ENCODE assay signal across 8 mouse cellular contexts in genomic region chr17:24538950-24539349, GRCm38 (mm10). TPM values are rescaled to one million over a fixed set of nuclear protein-coding genes. Genes with fewer than 3 reads are reported as not detected.
DNase-seq lines count a peak whose midpoint lies in the region; ATAC-seq and TF ChIP-seq lines count a peak whose summit lies in the region.

No protein-coding gene starts in this region.

- H3K27ac ChIP-seq in ES-E14 (ENCODE audit: insufficient read depth, low read depth, low read length, poor library complexity, severe bottlenecking), result no peak overlapping the region
- H3K27ac ChIP-seq in embryonic facial prominence, embryonic 10.5 days (replicated peaks), result no peak overlapping the region
- H3K27ac ChIP-seq in lung, postnatal 0 days (ENCODE audit: low read length), result no peak overlapping the region

- no peak for TF ChIP-seq EP300 in lung, postnatal 0 days (IDR thresholded peaks at IDR 0.05)

- H3K4me1 ChIP-seq in ES-E14 (ENCODE audit: control insufficient read depth in 2 of 2, insufficient read depth in 2 of 2, low read length in 2 of 2, poor library complexity in 1 of 2), result no peaks in the 10 kb centered on the region
- H3K4me1 ChIP-seq in embryonic facial prominence, embryonic 10.5 days, result peaks cover 9% of the 10 kb centered on the region
- no peaks in the 10 kb centered on the region for H3K4me1 ChIP-seq in lung, postnatal 0 days (ENCODE audit: insufficient read depth, low read depth, low read length)

- peak; percentile 70 for TF ChIP-seq CTCF in lung, postnatal 0 days (IDR thresholded peaks at IDR 0.05)

- in situ Hi-C loops in ES-E14 (cut with MboI; ENCODE audit: low sequenced_read_pairs in 2 of 2, unreplicated experiment in 2 of 2), result no loop called here

- H3K9ac ChIP-seq in ES-E14 (ENCODE audit: insufficient read depth, low read depth, low read length, poor library complexity, severe bottlenecking), result no peak overlapping the region
- H3K9ac ChIP-seq in lung, postnatal 0 days (replicated peaks; ENCODE audit: low read depth), result no peak overlapping the region

- no peaks in the 10 kb centered on the region for H3K9me3 ChIP-seq in ES-E14 (ENCODE audit: control insufficient read depth, insufficient read depth, low read depth, low read length)
- no peaks in the 10 kb centered on the region for H3K9me3 ChIP-seq in embryonic facial prominence, embryonic 10.5 days
- H3K9me3 ChIP-seq in lung, postnatal 0 days (ENCODE audit: low read length), result no peaks in the 10 kb centered on the region

- 72% methylated on average over 8 of the region's 8 CpGs for WGBS in embryonic facial prominence, embryonic 10.5 days
- WGBS in lung, postnatal 0 days, result 61% methylated on average over 8 of the region's 8 CpGs

- no peak overlapping the region for H3K4me2 ChIP-seq in lung, postnatal 0 days (replicated peaks; ENCODE audit: low read depth, low read length)

- DNase-seq in adrenal gland, postnatal 10 days, result peak; percentile 70
- DNase-seq in adrenal gland, adult 2 months, result no peak
- DNase-seq in kidney, adult 9 months, result peak; percentile 60
- DNase-seq in kidney, adult 11 months, result no peak
- peak; percentile 62 for DNase-seq in ES-E14 (ENCODE audit: low read depth, low spot score)
- DNase-seq in embryonic facial prominence, embryonic 10.5 days (ENCODE audit: low spot score), result peak; percentile 62
- no peak for DNase-seq in lung, postnatal 0 days (ENCODE audit: low spot score)
- DNase-seq in thymus, postnatal 4 days, result peak; percentile 80

- 0 out of 2 replicates have a peak, but pooled peaks have one; percentile 32 for ATAC-seq in lung, postnatal 0 days

- no peaks in the 10 kb centered on the region for H3K36me3 ChIP-seq in ES-E14 (ENCODE audit: control insufficient read depth, insufficient read depth, low read length, poor library complexity, severe bottlenecking)
- H3K36me3 ChIP-seq in embryonic facial prominence, embryonic 10.5 days (replicated peaks), result no peaks in the 10 kb centered on the region
- H3K36me3 ChIP-seq in lung, postnatal 0 days (ENCODE audit: insufficient read depth, low read length), result no peaks in the 10 kb centered on the region

- no peak overlapping the region for H3K4me3 ChIP-seq in ES-E14 (ENCODE audit: insufficient read depth in 1 of 2, low read depth in 1 of 2, low read length in 2 of 2, poor library complexity in 1 of 2, severe bottlenecking in 1 of 2)
- no peak overlapping the region for H3K4me3 ChIP-seq in embryonic facial prominence, embryonic 10.5 days
- no peak overlapping the region for H3K4me3 ChIP-seq in lung, postnatal 0 days (ENCODE audit: low read depth, low read length)

- peaks cover 4% of the 10 kb centered on the region for H3K27me3 ChIP-seq in embryonic facial prominence, embryonic 10.5 days (replicated peaks; ENCODE audit: low read depth, poor library complexity, severe bottlenecking)
- no peaks in the 10 kb centered on the region for H3K27me3 ChIP-seq in lung, postnatal 0 days (replicated peaks; ENCODE audit: insufficient read depth, low read length)

TF ChIP-seq in ES-E14, 5 proteins besides CTCF, POLR2A, EP300 and RAD21:
- TF ChIP-seq CHD2 (IDR thresholded peaks at IDR 0.05; ENCODE audit: low read depth, low read length) (no peak), ZNF384 (IDR thresholded peaks at IDR 0.05; ENCODE audit: low read depth, low read length) (no peak), ZC3H11A (IDR thresholded peaks at IDR 0.05; ENCODE audit: borderline replicate concordance, low read depth, low read length) (no peak), MAFK (IDR thresholded peaks at IDR 0.05; ENCODE audit: insufficient read depth, low read depth, low read length) (no peak), HCFC1 (IDR thresholded peaks at IDR 0.05; ENCODE audit: borderline replicate concordance, insufficient read depth, low read length) (no peak)

RNA-seq across cellular contexts. Expression of gene Rab26, which starts 4.9 kb away (rescaled TPM):
- 1 to 10 TPM; 1.2 to 1.5 TPM for total RNA-seq in adrenal gland, postnatal 10 days (2021)
- total RNA-seq in adrenal gland, adult 2 months (2021), result 1 to 10 TPM in 1 of 2 experiments, under 1 TPM in 1; 0.98 to 1.8 TPM
- polyA plus RNA-seq in adrenal gland, adult 2 months (2012; rRNA removed), result 0.65 and 1.1 TPM in 2 replicates
- 2.8 and 7.4 TPM in 2 replicates for total RNA-seq in ES-E14 (2012; rRNA removed)
- 2.6 TPM in 2 replicates for polyA plus RNA-seq in embryonic facial prominence, embryonic 10.5 days (2016; fragmentation: Nextera tagmentation; extraction: Ambion mirVana)
- polyA plus RNA-seq in lung, postnatal 0 days (2015; fragmentation: Nextera tagmentation; extraction: Ambion mirVana), result 1.2 and 1.3 TPM in 2 replicates

RNA-seq across cellular contexts. Expression of gene Pkd1, which starts 10.7 kb away (rescaled TPM):
- total RNA-seq in adrenal gland, postnatal 10 days (2021), result 10 to 100 TPM; 40.2 to 51.0 TPM
- 10 to 100 TPM; 34.3 to 40.5 TPM for total RNA-seq in adrenal gland, adult 2 months (2021)
- polyA plus RNA-seq in adrenal gland, adult 2 months (2012; rRNA removed), result 73.2 and 73.3 TPM in 2 replicates
- total RNA-seq in ES-E14 (2012; rRNA removed), result 27.8 and 35.9 TPM in 2 replicates
- polyA plus RNA-seq in embryonic facial prominence, embryonic 10.5 days (2016; fragmentation: Nextera tagmentation; extraction: Ambion mirVana), result 14.9 and 16.3 TPM in 2 replicates
- polyA plus RNA-seq in lung, postnatal 0 days (2015; fragmentation: Nextera tagmentation; extraction: Ambion mirVana), result 26.3 and 27.4 TPM in 2 replicates

RNA-seq across cellular contexts. Expression of gene Traf7, which starts 11.2 kb away (rescaled TPM):
- 100 to 1,000 TPM in 1 of 2 experiments, 10 to 100 TPM in 1; 83.5 to 104 TPM for total RNA-seq in adrenal gland, postnatal 10 days (2021)
- total RNA-seq in adrenal gland, adult 2 months (2021), result 100 to 1,000 TPM in 1 of 2 experiments, 10 to 100 TPM in 1; 91.4 to 105 TPM
- 152 and 167 TPM in 2 replicates for polyA plus RNA-seq in adrenal gland, adult 2 months (2012; rRNA removed)
- 149 and 228 TPM in 2 replicates for total RNA-seq in ES-E14 (2012; rRNA removed)
- polyA plus RNA-seq in embryonic facial prominence, embryonic 10.5 days (2016; fragmentation: Nextera tagmentation; extraction: Ambion mirVana), result 116 and 121 TPM in 2 replicates
- 65.3 and 66.8 TPM in 2 replicates for polyA plus RNA-seq in lung, postnatal 0 days (2015; fragmentation: Nextera tagmentation; extraction: Ambion mirVana)

RNA-seq across cellular contexts. Expression of gene Caskin1, which starts 50.5 kb away (rescaled TPM):
- total RNA-seq in adrenal gland, postnatal 10 days (2021), result 10 to 100 TPM; 11.1 to 26.5 TPM
- total RNA-seq in adrenal gland, adult 2 months (2021), result 10 to 100 TPM; 19.4 to 28.7 TPM
- polyA plus RNA-seq in adrenal gland, adult 2 months (2012; rRNA removed), result 47.0 and 47.7 TPM in 2 replicates
- 1.8 and 2.0 TPM in 2 replicates for total RNA-seq in ES-E14 (2012; rRNA removed)
- polyA plus RNA-seq in embryonic facial prominence, embryonic 10.5 days (2016; fragmentation: Nextera tagmentation; extraction: Ambion mirVana), result 3.1 and 3.9 TPM in 2 replicates
- 0.15 and 0.33 TPM in 2 replicates for polyA plus RNA-seq in lung, postnatal 0 days (2015; fragmentation: Nextera tagmentation; extraction: Ambion mirVana)

Comparison
In these comparisons a context has a peak if more than half of its experiments do, and no peak if none do; other contexts are left out.
1. DNase-seq: peak in adrenal gland, postnatal 10 days (single experiment), kidney, adult 9 months (single experiment), ES-E14 (single experiment), embryonic facial prominence, embryonic 10.5 days (single experiment) and thymus, postnatal 4 days (single experiment); none in adrenal gland, adult 2 months (single experiment), kidney, adult 11 months (single experiment) and lung, postnatal 0 days (single experiment).